Mouse (Mus musculus) forelimb bud, embryonic 11.5 days (tissue): Measurements from ENCODE around the gene Ercc8.

Source experiments
- DNase-seq: peaks from one replicate; pipeline ENCODE4 v3.0.0-alpha.2; 2012; ENCODE audit warnings: low read depth, low spot score

Gene Ercc8

GRCm38 (mm10) chr13:108157156-108157555 is 1.4 kb upstream of the Ercc8 start:
- DNase-seq, result no peak

GRCm38 (mm10) chr13:108157732-108158464 is 633 bp upstream of the Ercc8 start:
- peak; percentile 23 for DNase-seq

DNA sequence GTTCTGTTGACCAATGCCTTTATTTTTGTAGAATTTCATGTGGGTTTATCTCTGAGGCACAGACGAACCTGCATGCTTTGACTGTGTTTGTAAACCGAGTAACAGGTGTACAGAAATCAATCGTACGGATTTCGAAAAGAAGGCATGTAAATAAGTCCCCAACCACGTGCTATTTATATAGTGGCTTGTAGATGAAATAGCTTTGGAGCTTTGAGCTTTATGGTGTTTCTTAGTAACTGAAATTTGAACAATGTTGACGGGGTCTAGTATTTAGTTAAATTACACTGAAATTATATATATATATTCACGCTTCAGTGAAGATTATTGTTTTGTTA is 677 bp downstream of the Ercc8 start:
- DNase-seq, result no peak

GRCm38 (mm10) chr13:108159963-108160362 is 1.4 kb downstream of the Ercc8 start:
- DNase-seq, result peak; percentile 11

DNA sequence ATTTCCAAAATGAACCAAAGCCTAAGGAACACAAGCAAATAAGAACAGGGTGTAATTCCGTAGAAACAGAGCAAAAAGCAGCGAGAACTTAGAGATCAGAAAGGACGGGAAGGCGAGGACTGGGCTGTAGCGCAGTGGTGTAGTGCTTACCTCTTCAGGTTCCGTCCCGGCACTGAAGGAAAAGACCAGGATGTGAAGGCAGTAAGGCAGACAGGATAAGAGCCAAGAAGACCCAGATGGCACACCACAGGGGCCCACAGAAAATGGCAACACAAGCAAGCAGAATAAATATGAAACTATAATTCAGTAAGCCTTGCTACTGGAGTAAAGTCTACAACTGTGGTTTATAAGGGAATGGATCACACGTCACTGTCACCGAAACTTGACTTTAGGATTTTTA is 5.4 kb downstream of the Ercc8 start:
- DNase-seq, result no peak

- DNase-seq, result no peak
Measured at GRCm38 (mm10) chr13:108164621-108165020, 6.1 kb downstream of the Ercc8 start.

GRCm38 (mm10) chr13:108170002-108170401 is 11.5 kb downstream of the Ercc8 start:
- no peak for DNase-seq

DNA sequence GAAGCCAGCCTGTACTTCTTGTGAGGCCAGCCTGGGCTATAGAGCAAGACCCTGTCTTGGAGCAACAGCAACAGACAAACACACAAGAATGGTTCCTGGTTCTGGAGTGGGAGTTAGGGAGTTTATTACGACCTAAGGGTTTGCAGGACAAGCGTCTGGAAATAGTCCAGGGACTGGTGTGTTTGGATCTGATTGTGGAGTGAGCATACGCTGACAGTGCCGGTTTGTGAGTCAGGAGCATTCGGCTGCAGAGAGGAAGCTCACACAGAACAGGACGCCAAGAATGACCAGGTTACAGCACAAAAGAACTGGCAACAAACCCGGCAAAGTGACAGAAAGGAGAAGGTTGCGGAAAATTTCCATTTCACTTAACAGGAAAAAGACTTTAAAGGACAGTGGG is 12.0 kb downstream of the Ercc8 start:
- no peak for DNase-seq

DNA sequence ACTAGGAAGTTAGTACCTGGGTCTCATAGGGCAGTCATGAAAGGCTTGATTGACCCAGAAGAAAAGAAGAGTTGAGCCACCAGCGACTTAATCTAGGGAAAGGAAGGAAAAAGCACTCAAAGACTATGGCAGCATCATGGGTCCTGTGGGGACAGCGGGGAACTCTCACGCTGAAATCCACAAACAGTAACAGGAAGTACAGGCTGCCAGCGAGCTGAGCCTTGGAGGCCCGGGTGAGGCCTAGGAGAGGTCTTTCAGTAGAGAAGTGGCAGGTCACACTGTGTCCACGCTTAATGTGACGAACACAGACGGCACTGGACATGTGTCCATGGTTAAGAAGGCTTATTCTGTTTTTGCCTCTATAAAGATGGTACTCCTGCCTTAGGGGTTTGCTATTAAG is 21.1 kb downstream of the Ercc8 start:
- DNase-seq, result no peak

DNA sequence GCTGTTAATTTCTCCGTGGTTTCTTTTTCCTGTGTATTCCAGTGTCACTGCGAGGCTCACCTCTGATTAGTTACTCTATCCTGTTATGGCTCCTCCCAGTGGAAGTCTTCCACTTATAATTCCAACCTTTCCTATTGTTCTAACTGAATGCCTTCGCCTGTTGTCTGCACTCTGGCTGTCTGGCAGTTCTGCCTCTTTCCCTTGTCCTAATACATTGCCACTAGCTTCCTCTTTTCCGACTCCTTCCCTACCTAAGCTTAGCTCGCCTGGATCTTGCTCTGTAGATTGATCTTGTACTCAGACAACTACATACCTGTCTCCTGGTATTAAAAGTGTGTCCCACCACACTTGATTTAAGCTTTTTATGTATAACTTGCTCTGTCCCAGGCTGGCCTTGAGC is 22.3 kb downstream of the Ercc8 start:
- no peak for DNase-seq

DNA sequence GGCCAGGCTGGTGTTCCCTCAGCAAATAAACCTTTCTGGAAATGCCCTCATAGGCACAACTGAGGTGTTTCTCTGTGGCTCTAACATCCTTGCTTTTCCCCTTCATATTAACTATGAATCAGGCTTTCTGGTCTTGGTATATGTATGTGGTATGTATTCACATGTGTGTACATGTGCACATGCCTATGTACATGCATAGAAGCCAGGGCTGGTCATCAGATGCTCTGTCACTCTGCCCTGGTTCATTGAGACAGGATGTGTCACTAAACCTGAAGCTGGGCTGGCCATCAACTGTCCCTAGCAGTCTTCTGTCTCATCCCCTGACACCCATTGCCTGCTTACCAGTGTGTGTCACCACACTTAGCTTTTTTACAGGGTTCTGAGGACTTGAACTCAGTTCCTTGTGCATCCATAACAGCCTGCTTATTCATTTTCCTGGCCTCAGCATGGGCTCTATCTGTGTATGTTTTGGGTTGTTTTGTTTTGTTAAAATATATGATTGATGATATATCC is 26.3 kb downstream of the Ercc8 start:
- DNase-seq, result no peak

DNA sequence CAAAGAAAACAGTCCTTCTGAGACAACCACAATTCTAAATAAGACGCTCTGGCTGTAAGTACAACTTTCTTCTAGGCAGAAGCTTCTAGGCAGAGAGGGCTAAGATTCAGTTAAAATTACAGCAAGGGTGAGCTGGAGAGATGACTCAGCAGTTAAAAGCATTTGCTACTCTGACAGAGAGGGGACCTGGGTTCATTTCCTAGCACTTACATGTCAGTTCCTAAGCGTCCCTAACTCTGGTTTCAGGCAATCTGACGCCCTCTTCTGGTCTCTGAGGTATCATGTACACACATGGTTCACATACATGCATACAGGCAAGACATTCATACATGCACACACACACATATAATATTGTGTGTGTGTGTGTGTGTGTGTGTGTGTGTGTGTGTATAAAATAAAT is 27.0 kb downstream of the Ercc8 start:
- DNase-seq, result no peak

DNA sequence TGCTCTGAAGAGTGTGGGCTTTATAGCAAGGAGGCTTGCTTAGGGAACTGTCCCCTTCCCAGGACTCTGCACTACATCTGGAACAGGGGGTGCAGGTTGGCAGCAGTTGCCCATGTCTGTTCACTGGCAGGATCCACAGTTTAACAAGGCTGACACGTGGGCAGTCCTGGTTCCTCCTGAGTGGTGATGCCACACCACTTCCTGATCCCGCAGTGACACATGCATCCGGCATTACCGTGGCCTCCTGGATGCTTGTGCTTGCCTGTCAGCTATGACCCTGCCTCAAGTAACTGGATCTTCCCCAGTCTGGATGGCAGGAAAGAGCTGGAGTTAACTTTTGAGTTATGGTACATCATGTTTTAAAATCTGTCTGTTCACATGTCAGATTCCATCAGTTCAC is 29.5 kb downstream of the Ercc8 start:
- no peak for DNase-seq

DNA sequence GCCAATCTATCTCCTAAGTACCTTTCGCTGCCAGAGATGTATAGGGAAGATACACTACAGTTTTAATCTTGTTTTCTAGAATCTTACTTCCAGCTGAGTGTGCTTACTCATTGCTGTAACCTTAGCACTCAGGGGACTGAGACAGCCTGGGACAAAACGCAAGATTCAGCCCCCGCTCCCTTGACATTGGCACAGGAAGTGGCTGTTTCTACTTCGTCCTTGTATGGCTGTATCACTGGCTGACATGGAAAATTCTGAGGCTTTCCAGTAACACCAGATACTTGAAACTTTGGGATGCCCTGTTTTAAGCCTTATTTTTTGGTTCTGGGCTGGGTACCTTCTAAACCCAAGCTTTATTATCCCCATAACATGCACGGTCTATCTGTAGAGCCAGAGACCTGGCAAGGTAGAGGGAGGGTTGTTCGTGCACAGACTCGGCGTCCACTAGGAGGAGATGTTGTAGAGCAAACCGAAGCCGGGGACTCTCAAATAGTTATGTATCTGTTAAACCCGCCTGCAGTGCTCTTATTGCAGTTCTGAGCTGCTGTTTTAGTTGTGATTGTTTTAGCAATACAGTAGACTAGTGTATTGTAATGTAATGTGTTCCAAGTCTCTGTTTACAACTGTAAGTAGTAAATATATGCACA is 32.7 kb downstream of the Ercc8 start:
- peak; percentile 50 for DNase-seq

DNA sequence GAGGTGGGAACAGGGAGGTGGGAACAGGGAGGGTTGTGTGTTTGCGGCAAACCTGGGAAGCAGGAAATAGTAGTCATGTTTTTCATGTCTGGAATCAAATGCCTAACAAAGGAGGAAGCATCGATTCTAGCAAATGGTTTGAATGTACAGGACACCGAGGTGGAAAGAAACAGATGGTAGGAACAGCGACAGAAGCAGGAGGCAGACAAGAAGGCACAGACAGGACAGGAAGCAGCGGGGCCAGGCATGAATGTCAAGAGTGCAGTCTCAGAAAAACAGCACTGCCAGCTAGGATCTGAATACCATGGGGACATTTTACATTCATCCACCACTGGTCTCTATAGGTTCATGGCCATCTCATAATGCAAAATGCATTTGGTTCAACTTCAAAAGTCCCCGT is 36.9 kb downstream of the Ercc8 start:
- DNase-seq, result no peak

DNA sequence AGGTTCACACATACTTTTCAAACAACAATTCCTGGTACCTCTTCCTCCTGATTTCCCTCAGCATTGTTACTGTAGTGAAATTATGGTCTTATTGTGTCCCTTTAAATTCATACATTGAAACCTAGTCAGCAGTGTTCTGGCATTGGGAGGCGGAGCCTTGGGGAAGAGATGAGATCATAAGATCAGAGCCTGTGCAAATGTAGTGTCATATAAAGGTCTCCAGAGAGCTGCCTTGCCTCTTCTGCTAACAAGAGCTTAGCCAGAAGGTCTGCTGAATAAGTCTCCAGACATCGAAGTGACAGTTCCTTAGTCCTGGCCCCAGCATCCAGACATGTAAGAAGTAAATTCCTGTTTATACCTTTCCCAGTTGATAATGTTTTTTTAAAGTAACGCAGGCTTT is 46.3 kb downstream of the Ercc8 start:
- no peak for DNase-seq

GRCm38 (mm10) chr13:108207447-108207846 is 48.9 kb downstream of the Ercc8 start:
- no peak for DNase-seq

- DNase-seq, result no peak
Measured at GRCm38 (mm10) chr13:108208090-108208489, 49.6 kb downstream of the Ercc8 start.

DNA sequence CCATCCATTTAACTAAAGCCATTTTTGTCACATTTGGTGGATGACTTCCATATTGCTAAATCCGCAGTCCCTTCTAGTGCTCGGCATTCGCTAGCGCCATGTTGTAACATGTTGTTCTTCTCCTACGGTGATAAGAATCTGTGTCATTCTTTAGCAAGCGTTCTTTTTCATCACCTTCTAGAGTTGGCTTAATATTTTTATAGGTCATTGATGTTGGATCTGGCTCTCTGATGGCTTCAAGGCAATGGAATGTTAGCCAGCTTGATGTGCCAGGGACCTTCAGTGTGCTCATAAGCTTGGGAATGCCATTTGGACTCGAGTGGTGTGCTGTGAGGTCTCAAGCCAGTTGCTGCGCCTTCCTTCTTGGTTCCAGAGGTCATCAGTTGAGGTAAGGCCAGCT is 52.4 kb downstream of the Ercc8 start:
- DNase-seq, result no peak

DNA sequence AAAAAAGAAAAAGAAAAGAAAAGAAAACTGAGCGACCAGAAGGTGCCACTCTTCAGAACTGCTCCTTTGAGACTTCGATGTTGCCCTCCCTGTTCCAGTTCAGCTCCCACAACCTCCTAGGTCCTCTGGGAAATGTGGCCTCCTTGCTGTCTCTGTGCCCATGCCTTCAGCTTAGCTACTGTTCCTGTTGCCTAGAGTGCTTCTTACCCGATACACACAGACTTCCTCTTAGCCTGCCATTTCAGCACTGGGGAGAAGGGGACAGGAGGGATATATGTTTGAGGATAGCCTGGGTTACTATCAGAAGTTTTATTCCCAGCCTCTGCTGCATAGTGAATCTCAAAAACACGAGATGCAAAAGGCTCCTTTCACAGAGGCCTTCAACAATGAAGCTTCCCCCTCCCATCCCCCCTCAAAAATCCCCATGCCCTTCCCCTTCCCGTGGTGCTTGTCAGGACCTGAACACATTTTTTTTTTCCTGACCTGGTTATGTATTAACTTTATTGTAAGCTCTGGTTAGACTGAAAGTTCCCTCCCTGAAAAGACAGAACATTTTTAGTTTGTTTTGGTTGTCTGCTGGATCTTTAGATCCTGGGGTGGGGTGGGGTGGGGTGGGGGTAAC is 54.0 kb downstream of the Ercc8 start:
- no peak for DNase-seq

DNA sequence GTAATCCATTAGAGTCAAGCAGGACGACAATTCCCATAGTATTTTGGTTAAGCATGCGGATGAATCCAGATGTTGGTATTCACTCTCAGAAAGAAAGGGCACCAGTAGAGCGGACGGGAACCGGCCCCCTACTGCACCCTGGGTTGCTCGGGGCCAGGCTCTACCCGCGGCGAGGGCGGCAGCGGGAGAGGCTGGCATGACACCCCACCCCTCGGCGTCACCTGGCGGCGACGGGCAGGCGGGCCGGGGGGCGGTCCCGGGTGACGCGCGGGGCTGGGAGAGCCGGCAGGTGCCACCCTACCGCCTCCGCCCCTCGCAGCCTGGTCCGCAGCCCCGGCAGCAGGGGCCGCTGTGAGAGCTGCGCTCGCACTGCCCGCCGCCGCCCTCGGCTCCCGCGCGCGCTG is 55.6 kb downstream of the Ercc8 start, which contains the start of gene Elovl7:
TSS of gene Elovl7 (plus strand) at position 324 of the 404 bp plus-strand sequence.
- DNase-seq, result peak; percentile 38

DNA sequence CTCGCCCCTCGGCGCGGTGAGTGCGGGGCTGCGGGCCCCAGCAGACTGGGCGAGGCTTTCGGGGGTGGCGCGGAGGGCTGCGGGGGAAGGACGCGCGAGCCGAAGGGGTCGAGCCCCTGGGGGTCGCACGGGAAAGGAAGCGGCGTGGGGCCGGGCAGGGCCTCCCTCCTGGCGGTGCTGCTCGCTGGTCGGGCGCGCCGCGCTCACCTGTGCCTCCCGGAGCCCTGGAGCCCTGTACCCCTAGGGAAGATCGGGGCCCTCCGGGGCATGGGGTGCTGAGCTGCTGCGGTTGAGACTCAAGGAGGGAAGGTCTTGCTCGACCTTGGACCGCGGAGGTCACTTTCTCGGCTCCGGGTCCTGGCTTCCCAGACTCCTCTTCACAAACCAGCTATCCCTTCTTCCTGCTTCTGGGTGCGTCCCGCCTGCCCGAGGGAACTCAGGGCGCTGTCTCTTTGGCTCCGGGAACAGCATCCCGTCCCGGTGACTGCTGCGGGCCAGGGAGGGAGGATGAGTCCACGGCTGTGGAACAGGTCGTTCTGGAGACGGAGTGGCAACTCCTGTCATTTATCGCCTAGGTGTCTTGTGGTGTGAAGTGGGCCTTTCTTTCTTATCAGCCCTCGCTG is 56.1 kb downstream of the Ercc8 start:
- DNase-seq, result peak; percentile 11
